8 mouse cellular contexts compared by ENCODE assay signal in the genomic region with DNA sequence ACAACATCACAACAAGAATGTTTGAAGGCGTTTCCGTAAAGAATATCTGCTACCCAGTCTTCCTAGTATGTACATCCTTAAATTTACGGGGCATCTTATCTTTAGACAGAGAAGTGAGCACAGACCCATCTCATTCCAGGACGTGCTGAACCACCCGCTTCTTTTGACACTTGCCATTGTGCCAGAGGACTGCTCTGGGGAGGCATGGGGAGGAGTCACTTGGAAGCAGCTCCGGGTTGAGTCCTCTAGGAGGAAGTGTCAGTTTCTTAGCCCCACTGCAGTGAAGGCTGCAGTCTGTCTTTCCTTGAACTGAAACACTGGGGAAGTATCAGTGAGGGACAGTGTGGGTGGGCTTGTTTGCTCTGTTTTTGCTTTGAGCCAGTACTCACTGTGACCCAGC. TPM values are rescaled to one million over a fixed set of nuclear protein-coding genes. Genes with fewer than 3 reads are reported as not detected.
A peak's percentile ranks its signal among the peaks of the same experiment; 100 is the strongest.
DNase-seq lines count a peak whose midpoint lies in the region; ATAC-seq lines count a peak whose summit lies in the region.

No protein-coding gene starts in this region.

- peak overlapping the region; percentile 91 for H3K4me3 ChIP-seq in limb, embryonic 15.5 days
- peak overlapping the region; percentile 81 for H3K4me3 ChIP-seq in stomach, embryonic 15.5 days (replicated peaks)

- H3K27ac ChIP-seq in limb, embryonic 15.5 days = no peak overlapping the region
- H3K27ac ChIP-seq in stomach, embryonic 15.5 days = peak overlapping the region; percentile 91

- peak overlapping the region; percentile 92 for H3K9ac ChIP-seq in limb, embryonic 15.5 days
- H3K9ac ChIP-seq in stomach, embryonic 15.5 days = peak overlapping the region; percentile 75; the same call in 1 of the 2 replicates

- ATAC-seq in erythroblast, adult 5-6 weeks (replicated peaks; ENCODE audit: low FRiP score, poor library complexity, severe bottlenecking) = peak; percentile 53
- ATAC-seq in limb, embryonic 15.5 days (ENCODE audit: insufficient number of reproducible peaks, low FRiP score, low TSS enrichment, low read depth) = no peak
- ATAC-seq in stomach, embryonic 15.5 days (ENCODE audit: insufficient read depth, low FRiP score, low read depth) = no peak

- WGBS in limb, embryonic 15.5 days = 38% methylated on average over 6 of the region's 6 CpGs
- WGBS in stomach, embryonic 15.5 days = 26% methylated on average over 6 of the region's 6 CpGs

- DNase-seq in lung, postnatal 36 days = peak; percentile 23
- no peak for DNase-seq in lung, postnatal 14 days
- no peak for DNase-seq in layer of hippocampus, postnatal 14 days (ENCODE audit: low spot score in 2 of 2)
- DNase-seq in cerebellum, adult 11 months = no peak
- DNase-seq in spleen, postnatal 14 days (ENCODE audit: low spot score in 2 of 2) = no peak

- H3K36me3 ChIP-seq in limb, embryonic 15.5 days = peaks cover 39% of the 10 kb centered on the region
- H3K36me3 ChIP-seq in stomach, embryonic 15.5 days = peaks cover 23% of the 10 kb centered on the region

- H3K9me3 ChIP-seq in limb, embryonic 15.5 days = no peaks in the 10 kb centered on the region
- no peaks in the 10 kb centered on the region for H3K9me3 ChIP-seq in stomach, embryonic 15.5 days

- H3K27me3 ChIP-seq in limb, embryonic 15.5 days = no peaks in the 10 kb centered on the region
- H3K27me3 ChIP-seq in stomach, embryonic 15.5 days (replicated peaks) = no peaks in the 10 kb centered on the region

- H3K4me1 ChIP-seq in limb, embryonic 15.5 days = peaks cover 14% of the 10 kb centered on the region
- H3K4me1 ChIP-seq in stomach, embryonic 15.5 days = peaks cover 12% of the 10 kb centered on the region

- peak overlapping the region; percentile 82 for H3K4me2 ChIP-seq in limb, embryonic 15.5 days
- peak overlapping the region; percentile 83 for H3K4me2 ChIP-seq in stomach, embryonic 15.5 days

RNA-seq across cellular contexts. Expression of gene Exog, which starts 1.0 kb away (rescaled TPM):
- total RNA-seq in erythroblast, adult 5-6 weeks (2015; ENCODE audit: low replicate concordance) = 1.5 TPM in 2 replicates
- 0.70 and 0.77 TPM in 2 replicates for total RNA-seq in erythroblast, adult 5-6 weeks (2017; ENCODE audit: low replicate concordance)
- polyA plus RNA-seq in limb, embryonic 15.5 days (2015; fragmentation: Nextera tagmentation; extraction: Ambion mirVana) = 25.2 and 28.4 TPM in 2 replicates
- 21.1 and 21.4 TPM in 2 replicates for polyA plus RNA-seq in stomach, embryonic 15.5 days (2015; fragmentation: Nextera tagmentation; extraction: Ambion mirVana)
- total RNA-seq in layer of hippocampus, postnatal 14 days (2021) = 10 to 100 TPM; 22.2 to 23.1 TPM

RNA-seq across cellular contexts. Expression of gene Acvr2b, which starts 43.8 kb away (rescaled TPM):
- not detected in 2 replicates for total RNA-seq in erythroblast, adult 5-6 weeks (2015; ENCODE audit: low replicate concordance)
- 1.3 TPM in 1 of 2 replicates, not detected in the other for total RNA-seq in erythroblast, adult 5-6 weeks (2017; ENCODE audit: low replicate concordance)
- polyA plus RNA-seq in limb, embryonic 15.5 days (2015; fragmentation: Nextera tagmentation; extraction: Ambion mirVana) = 14.9 TPM in 2 replicates
- polyA plus RNA-seq in stomach, embryonic 15.5 days (2015; fragmentation: Nextera tagmentation; extraction: Ambion mirVana) = 19.3 and 20.3 TPM in 2 replicates
- total RNA-seq in layer of hippocampus, postnatal 14 days (2021) = 10 to 100 TPM in 1 of 2 experiments, 1 to 10 TPM in 1; 9.4 to 14.4 TPM

Comparison
In these comparisons a context has a peak if more than half of its experiments do, and no peak if none do; other contexts are left out.
1. RNA of gene Exog, which starts 1.0 kb away (total RNA-seq): 22.2 to 23.1 TPM in layer of hippocampus, postnatal 14 days; 0.70 to 1.5 TPM in erythroblast, adult 5-6 weeks; every median in the first group is over 4 times any median in the second.
2. RNA of gene Acvr2b, which starts 43.8 kb away (total RNA-seq): 9.4 to 14.4 TPM in layer of hippocampus, postnatal 14 days; 1.3 TPM in erythroblast, adult 5-6 weeks; every median in the first group is over 4 times any median in the second.